Mouse (Mus musculus): ENCODE measurements at regions not wholly inside any gene's neighbourhood (a gene's known extent, or its start where the extent isn't known, plus 50 kb on each side); places are given as distances from the start of the nearest gene placed in this dataset.
"Not testable (repeated sequence)": the region's sequence is repeated elsewhere in the genome, so short reads cannot be mapped to it uniquely, and the experiment has no call there.

GRCm38 (mm10) chr3:36387431-36387830 lies 88.3 kb downstream of the Anxa5 start:
- DNase-seq (ENCODE audit: low read depth), result peak; percentile 55

- no peak for DNase-seq (ENCODE audit: low read depth)
These were observed 92.2 kb downstream of the Anxa5 start for GRCm38 (mm10) chr3:36383438-36383945.

- DNase-seq (ENCODE audit: low read depth), result no peak
These were observed 94.0 kb downstream of the Anxa5 start for GRCm38 (mm10) chr3:36381621-36382193.

GRCm38 (mm10) chr3:36375722-36376121 lies 100.0 kb downstream of the Anxa5 start:
- peak; percentile 12 for DNase-seq (ENCODE audit: low read depth)

GRCm38 (mm10) chr3:36374939-36375338 lies 100.8 kb downstream of the Anxa5 start:
- DNase-seq (ENCODE audit: low read depth), result no peak

GRCm38 (mm10) chr3:36360933-36361332 lies 114.8 kb downstream of the Anxa5 start:
- DNase-seq (ENCODE audit: low read depth), result no peak

- not testable (repeated sequence) for DNase-seq (ENCODE audit: low read depth)
These were observed 121.5 kb downstream of the Anxa5 start for GRCm38 (mm10) chr3:36354201-36354600.

- DNase-seq (ENCODE audit: low read depth), result no peak
These were observed 123.5 kb downstream of the Anxa5 start for GRCm38 (mm10) chr3:36352032-36352742.

- DNase-seq (ENCODE audit: low read depth), result peak; percentile 20
These were observed 126.6 kb downstream of the Anxa5 start for GRCm38 (mm10) chr3:36349073-36349472.

- DNase-seq (ENCODE audit: low read depth), result peak; percentile 87
These were observed 118.9 kb upstream of the Qrfpr start for GRCm38 (mm10) chr3:36340889-36341533.

GRCm38 (mm10) chr3:36339656-36340055 lies 117.5 kb upstream of the Qrfpr start:
- DNase-seq (ENCODE audit: low read depth), result peak; percentile 70

- DNase-seq (ENCODE audit: low read depth), result no peak
These were observed 112.2 kb upstream of the Qrfpr start for GRCm38 (mm10) chr3:36334279-36334678.

- DNase-seq (ENCODE audit: low read depth), result no peak
These were observed 109.9 kb upstream of the Qrfpr start for GRCm38 (mm10) chr3:36332016-36332415.

- DNase-seq (ENCODE audit: low read depth), result peak; percentile 45
These were observed 108.5 kb upstream of the Qrfpr start for GRCm38 (mm10) chr3:36330656-36331055.

- DNase-seq (ENCODE audit: low read depth), result no peak
These were observed 107.5 kb upstream of the Qrfpr start for GRCm38 (mm10) chr3:36329631-36330030.

GRCm38 (mm10) chr3:36328927-36329326 lies 106.8 kb upstream of the Qrfpr start:
- no peak for DNase-seq (ENCODE audit: low read depth)

GRCm38 (mm10) chr3:36318635-36319034 lies 96.5 kb upstream of the Qrfpr start:
- no peak for DNase-seq (ENCODE audit: low read depth)

GRCm38 (mm10) chr3:36311337-36311736 lies 89.2 kb upstream of the Qrfpr start:
- DNase-seq (ENCODE audit: low read depth), result no peak

- DNase-seq (ENCODE audit: low read depth), result no peak
These were observed 88.6 kb upstream of the Qrfpr start for GRCm38 (mm10) chr3:36310642-36311267.

GRCm38 (mm10) chr3:36296792-36297191 lies 74.7 kb upstream of the Qrfpr start:
- no peak for DNase-seq (ENCODE audit: low read depth)

GRCm38 (mm10) chr3:36291971-36292370 lies 69.9 kb upstream of the Qrfpr start:
- DNase-seq (ENCODE audit: low read depth), result no peak

GRCm38 (mm10) chr3:36284066-36284465 lies 62.0 kb upstream of the Qrfpr start:
- DNase-seq (ENCODE audit: low read depth), result no peak

- no peak for DNase-seq (ENCODE audit: low read depth)
These were observed 53.4 kb upstream of the Qrfpr start for GRCm38 (mm10) chr3:36275502-36275901.

Measured in NIH3T3 (cell line).